Mouse (Mus musculus) c-Kit-positive CD71-positive TER-119-positive erythroid progenitor cells, embryonic 14.5 days (primary cell): ENCODE results near the gene Alg12.
"Not testable (repeated sequence)": the region's sequence is repeated elsewhere in the genome, so short reads cannot be mapped to it uniquely, and the experiment has no call there.

ENCODE experiments used
- DNase-seq: peaks from one replicate; pipeline ENCODE4 v3.0.0-alpha.2; 2013; ENCODE audit warnings: low spot score

The Alg12 gene

DNA sequence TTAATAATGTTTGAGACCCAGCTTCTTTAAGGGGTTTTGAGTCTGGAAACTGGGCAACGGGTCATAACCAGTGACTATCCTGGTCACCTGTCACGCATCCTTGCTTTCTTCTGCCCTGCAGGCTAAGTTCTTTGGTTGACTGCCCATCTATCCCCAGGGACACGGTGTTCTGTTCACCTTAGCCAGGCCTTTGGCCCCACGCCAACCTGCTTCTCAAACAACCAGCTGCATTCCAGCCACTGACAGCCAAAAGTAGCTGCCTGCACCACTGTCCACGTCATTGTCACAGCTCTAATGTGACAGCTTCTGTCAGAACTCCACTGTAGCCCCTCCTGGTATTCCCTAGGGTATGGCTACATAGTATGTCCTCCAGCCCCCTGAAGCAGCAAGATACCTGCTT, 12.4 kb upstream of the Alg12 start:
- no peak for DNase-seq

- DNase-seq = no peak
Observed at GRCm38 (mm10) chr15:88830696-88831095, 11.6 kb upstream of the Alg12 start.

- DNase-seq = no peak
Observed at GRCm38 (mm10) chr15:88829791-88830440, 10.8 kb upstream of the Alg12 start.

DNA sequence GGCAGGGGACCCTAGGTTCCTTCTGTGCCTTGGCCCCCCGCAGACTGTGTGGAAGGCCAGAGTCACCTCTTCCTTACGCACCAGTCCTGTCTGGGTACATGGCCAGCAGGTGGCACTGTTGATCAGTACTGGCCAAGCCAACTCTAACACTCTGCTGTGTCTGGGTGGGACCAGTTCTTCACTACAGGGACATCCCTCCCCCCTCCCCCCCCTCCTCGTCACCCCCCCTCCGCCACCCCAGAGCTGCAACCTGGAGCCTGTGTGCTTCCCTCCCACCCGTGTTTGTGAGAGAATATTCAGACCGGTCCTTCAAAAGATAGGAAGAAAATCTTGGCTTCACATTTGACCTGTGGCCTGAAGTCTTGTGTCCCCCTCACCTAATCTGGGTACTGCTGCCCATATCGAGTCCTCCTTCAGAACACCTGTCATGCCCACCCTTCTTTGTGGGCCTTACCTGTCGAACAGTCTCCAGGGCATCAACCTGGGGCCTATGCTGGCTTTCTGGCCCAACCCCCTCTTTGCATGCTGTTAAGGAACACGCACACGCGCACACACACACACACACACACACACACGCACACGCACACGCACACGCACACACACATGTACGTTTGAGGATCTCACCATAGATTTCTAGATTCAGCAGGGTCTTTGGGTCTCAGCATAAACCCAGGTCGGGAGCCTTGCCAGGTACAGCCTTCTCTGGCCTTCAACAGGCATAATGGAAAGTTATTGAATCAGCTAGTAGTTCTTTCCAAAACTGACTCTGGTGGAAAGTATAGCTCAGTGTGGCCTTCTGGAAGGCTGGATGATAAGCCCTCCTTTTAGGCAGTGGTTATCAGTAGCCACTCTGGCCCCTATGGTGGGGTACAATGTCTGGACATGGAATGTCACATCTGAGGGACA, 9.9 kb upstream of the Alg12 start:
- peak; percentile 72 for DNase-seq

GRCm38 (mm10) chr15:88827991-88828799, 9.1 kb upstream of the Alg12 start:
- peak; percentile 40 for DNase-seq

- no peak for DNase-seq
Observed at GRCm38 (mm10) chr15:88827466-88827865, 8.3 kb upstream of the Alg12 start.

- DNase-seq = no peak
Observed at GRCm38 (mm10) chr15:88823376-88823775, 4.3 kb upstream of the Alg12 start.

DNA sequence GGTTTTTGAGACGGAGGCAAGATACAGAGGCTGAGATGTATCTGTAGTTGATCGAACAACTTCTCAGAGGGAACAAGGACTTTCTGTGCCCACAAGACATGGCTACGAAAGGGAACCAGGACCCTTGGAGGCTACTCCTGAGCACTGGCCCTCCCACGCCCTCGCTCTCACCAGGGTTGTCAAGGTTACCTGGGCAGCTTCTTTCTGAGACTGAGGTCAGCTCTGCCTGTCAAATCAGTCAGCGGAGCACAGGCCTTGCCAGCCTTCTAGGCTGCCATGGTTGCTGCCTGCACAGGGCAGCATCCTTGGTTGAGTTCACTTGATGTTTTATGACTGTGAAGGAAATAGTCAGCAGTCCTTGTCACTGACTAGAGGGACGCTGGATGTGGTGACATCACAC, 3.4 kb upstream of the Alg12 start:
- no peak for DNase-seq

- no peak for DNase-seq
Observed at GRCm38 (mm10) chr15:88821403-88821802, 2.3 kb upstream of the Alg12 start.

GRCm38 (mm10) chr15:88819906-88820303, 787 bp upstream of the Alg12 start:
- peak; percentile 9 for DNase-seq

DNA sequence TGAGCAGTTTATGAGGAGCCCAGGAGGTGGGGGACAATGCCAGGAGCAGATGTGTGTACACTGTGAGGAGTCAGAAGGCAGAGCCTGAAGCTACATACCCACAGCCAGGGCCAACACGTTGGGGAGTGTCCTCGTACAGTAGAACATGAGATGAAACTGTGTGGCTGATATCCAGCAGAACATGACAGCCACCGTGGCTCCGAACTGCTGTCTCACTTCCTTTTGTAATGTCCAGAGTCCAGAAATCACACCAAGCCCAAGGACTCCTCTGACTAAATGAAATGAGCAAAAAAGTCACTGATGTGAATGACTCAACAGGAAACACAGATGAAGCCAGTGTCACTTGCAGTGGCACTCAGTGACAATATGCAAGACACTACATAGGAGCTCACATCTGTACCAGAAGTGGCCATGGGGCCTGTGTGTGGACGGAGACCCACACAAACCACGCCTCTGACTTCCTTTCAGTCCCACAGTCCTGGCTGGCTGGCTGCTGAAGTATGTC, 3.9 kb downstream of the Alg12 start:
- no peak for DNase-seq

DNA sequence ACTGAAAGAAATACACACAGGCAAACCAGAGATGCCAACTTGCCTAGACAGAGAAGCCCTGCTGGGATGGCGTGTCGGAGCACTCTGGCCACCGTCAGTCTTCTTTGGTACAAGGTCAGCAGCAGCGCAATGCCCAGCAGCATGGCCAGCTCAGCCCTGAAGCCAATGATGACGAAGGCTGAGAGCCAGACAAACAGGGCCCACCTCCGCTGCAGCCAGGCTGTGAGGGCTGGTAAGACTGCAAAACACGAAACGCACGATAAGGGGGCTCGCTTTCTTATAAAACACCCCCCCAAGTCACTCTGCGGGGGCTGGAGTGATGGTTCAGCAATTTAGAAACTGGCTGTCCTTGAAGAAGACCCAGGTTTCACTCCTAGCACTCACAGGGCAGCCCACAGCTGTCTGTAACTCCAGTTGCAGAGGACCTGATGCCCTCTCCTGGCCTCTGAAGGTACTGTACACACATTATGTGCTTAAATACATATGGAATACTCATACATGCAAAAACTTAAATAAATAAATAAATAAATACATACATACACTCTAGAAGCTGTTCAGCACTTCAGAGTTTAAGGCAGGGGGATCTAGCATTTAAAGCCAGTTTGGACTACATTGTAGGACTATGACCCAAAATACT, 4.6 kb downstream of the Alg12 start:
- DNase-seq = peak; percentile 20

DNA sequence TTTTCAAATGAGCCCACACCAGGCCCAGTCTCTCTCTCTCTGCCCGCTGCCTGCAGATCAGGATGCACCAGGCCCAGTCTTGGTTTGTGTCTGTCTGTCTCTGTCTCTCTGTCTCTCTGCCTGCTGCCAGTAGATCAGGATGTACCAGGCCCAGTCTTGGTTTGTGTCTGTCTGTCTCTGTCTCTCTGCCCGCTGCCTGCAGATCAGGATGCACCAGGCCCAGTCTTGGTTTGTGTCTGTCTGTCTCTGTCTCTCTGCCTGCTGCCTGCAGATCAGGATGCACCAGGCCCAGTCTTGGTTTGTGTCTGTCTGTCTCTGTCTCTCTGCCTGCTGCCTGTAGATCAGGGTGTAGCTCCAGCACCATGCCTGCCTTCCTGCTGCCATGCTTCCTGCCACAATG, 5.2 kb downstream of the Alg12 start:
- not testable (repeated sequence) for DNase-seq

DNA sequence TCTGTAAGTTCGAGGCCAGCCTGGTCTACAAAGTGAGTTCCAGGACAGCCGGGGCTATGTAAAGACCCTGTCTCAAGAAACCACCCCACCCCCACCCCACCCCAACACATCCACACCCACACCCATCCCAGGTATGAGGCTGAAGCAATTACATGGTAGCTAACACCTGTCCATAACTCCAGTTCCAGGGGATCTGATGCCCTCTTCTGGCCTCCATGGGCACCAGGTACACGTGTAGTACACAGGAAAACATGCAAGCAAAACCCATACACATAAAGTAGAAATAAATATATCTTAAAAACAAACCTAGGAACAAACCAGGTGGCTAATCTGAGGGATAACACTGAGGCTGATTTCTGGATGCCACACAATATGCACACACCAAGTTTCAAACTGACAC, 5.9 kb downstream of the Alg12 start:
- DNase-seq = no peak

- DNase-seq = no peak
Observed at GRCm38 (mm10) chr15:88810369-88810768, 8.7 kb downstream of the Alg12 start.

GRCm38 (mm10) chr15:88808121-88808520, 11.0 kb downstream of the Alg12 start:
- no peak for DNase-seq

DNA sequence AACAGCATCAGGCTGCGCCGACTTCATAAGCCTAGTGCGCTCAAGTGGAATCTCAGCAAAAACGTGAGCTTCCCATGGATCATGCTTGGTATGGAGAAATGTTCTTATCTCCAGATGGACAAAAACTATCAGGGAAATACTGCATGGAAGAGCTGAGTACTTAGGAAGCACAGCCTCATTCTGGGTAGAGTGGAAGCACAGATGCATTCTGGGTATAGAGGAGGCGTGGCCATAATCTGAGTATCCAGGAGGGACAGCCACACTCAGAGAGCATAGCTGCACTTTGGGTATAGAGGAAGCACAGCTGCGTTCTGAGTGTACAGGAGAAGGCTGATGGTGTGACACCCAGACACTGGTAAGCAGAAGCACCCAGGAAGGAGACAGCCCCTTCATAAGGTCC, 16.8 kb downstream of the Alg12 start:
- no peak for DNase-seq

- DNase-seq = no peak
Observed at GRCm38 (mm10) chr15:88801903-88802302, 17.2 kb downstream of the Alg12 start.

GRCm38 (mm10) chr15:88800921-88801354, 18.2 kb downstream of the Alg12 start:
- DNase-seq = no peak

GRCm38 (mm10) chr15:88799950-88800371, 19.2 kb downstream of the Alg12 start:
- DNase-seq = no peak

DNA sequence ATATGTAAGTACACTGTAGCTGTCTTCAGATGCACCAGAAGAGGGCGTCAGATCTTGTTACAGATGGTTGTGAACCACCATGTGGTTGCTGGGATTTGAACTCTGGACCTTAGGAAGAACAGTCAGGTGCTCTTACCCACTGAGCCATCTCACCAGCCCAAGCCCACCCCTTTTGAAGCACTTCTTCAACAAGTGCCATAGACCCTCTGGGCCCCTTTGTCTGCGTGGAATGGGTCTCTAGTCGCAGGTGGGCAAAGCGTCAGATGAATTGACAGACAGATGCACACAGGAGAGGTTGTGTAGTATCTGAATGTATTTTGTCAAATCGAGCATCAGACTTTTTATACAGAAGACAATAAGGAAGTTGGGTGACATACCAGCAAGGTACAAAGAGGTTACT, 24.4 kb downstream of the Alg12 start:
- DNase-seq = not testable (repeated sequence)
